Mouse (Mus musculus): ENCODE results near the gene Iqcc. TPM values are rescaled to one million over a fixed set of nuclear protein-coding genes. Genes with fewer than 3 reads are reported as not detected.

Iqcc gene
- polyA plus RNA-seq (2017; shearing (Covaris generic)): 22.2 TPM

GRCm38 (mm10) chr4:129618786-129619691 lies at the start of gene Iqcc:
Iqcc (minus strand) TSS chr4:129619099.

GRCm38 (mm10) chr4:129640638-129641467 lies 22.0 kb upstream of the Iqcc start, which contains the start of gene Txlna:
Txlna (minus strand) TSS chr4:129641065.

DNA sequence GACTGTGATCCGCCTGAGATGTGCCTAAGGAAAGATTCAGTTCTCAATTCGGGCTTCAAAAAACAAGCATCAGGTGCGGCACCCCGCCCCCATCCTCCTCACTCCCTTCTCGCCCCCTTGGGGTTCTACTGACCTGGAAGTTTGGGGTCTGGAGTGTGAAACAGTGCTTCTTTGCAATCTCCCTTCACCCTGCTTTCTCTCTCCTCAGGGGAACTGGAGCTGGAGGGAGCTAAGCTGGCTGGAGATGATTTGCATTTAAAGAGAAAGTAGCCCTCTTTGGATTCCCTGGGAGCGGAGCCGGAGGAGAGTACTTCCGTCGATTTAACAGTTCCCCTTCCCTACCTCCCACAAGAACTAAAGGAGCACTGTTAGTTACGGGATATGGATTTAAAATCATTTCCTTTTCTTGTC lies 4.8 kb upstream of the Iqcc start, which contains the start of gene Ccdc28b:
Gene Ccdc28b, minus strand, starts transcription at position 267 of the 411 bp plus-strand sequence.

GRCm38 (mm10) chr4:129614093-129614492 lies 4.8 kb downstream of the Iqcc start, which contains the start of gene Dcdc2b:
Dcdc2b (minus strand) TSS chr4:129614257.

GRCm38 (mm10) chr4:129600233-129601158 lies 18.4 kb downstream of the Iqcc start, which contains the start of the genes Eif3i and Tmem234:
Eif3i (minus strand) TSS chr4:129600648.
Tmem234 (plus strand) TSS chr4:129600668.

DNA sequence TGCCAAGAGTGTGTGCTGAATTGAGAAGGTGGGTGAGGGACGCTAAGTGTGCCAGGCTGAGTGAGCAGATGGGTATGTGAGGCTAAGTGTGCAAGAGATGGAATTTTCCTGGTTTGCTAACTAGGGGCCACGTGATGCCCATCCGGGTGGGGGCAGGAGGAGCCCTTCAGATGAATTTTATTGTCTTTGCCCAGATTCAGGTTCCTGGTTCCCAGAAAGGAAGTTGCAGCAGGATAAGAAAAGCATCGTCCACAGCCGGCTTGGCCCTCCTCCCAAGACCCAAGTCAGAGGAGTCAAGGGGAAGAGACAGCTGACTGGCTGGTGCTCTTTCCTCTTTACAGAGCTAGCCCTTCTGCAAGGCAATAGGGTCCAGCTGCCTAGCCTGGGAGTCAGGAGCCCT lies 40.4 kb downstream of the Iqcc start, which contains the start of gene Fam167b:
Gene Fam167b, minus strand, starts transcription at position 84 of the 400 bp plus-strand sequence.

GRCm38 (mm10) chr4:129573430-129573829 lies 45.5 kb downstream of the Iqcc start, which contains the start of gene Lck:
Lck (minus strand) TSS chr4:129573641.

Other genes with a start within 250 kb of the Iqcc start
- 4.0 TPM for gene Zbtb8a, start 241.0 kb downstream of the Iqcc start, polyA plus RNA-seq (2017; shearing (Covaris generic))
- not detected for gene Zbtb8b, start 178.2 kb downstream of the Iqcc start, polyA plus RNA-seq (2017; shearing (Covaris generic))
- 83.6 TPM for gene Bsdc1, start 157.5 kb downstream of the Iqcc start, polyA plus RNA-seq (2017; shearing (Covaris generic))
- gene Tssk3, start 128.1 kb downstream of the Iqcc start, polyA plus RNA-seq (2017; shearing (Covaris generic)): not detected
- not detected for gene Fam229a, start 127.9 kb downstream of the Iqcc start, polyA plus RNA-seq (2017; shearing (Covaris generic))
- 39.8 TPM for gene Marcksl1, start 105.5 kb downstream of the Iqcc start, polyA plus RNA-seq (2017; shearing (Covaris generic))
- gene Hdac1, start 76.4 kb downstream of the Iqcc start, polyA plus RNA-seq (2017; shearing (Covaris generic)): 159 TPM
- gene Lck, start 45.5 kb downstream of the Iqcc start, polyA plus RNA-seq (2017; shearing (Covaris generic)): 1,404 TPM
- not detected for gene Fam167b, start 40.5 kb downstream of the Iqcc start, polyA plus RNA-seq (2017; shearing (Covaris generic))
- 188 TPM for gene Eif3i, start 18.5 kb downstream of the Iqcc start, polyA plus RNA-seq (2017; shearing (Covaris generic))
- gene Tmem234, start 18.4 kb downstream of the Iqcc start, polyA plus RNA-seq (2017; shearing (Covaris generic)): 158 TPM
- 1.2 TPM for gene Dcdc2b, start 4.8 kb downstream of the Iqcc start, polyA plus RNA-seq (2017; shearing (Covaris generic))
- gene Ccdc28b, start 4.8 kb upstream of the Iqcc start, polyA plus RNA-seq (2017; shearing (Covaris generic)): 15.7 TPM
- gene Txlna, start 22.0 kb upstream of the Iqcc start, polyA plus RNA-seq (2017; shearing (Covaris generic)): 70.1 TPM
- 24.0 TPM for gene Kpna6, start 53.7 kb upstream of the Iqcc start, polyA plus RNA-seq (2017; shearing (Covaris generic))
- 12.6 TPM for gene Tmem39b, start 77.7 kb upstream of the Iqcc start, polyA plus RNA-seq (2017; shearing (Covaris generic))
- gene Khdrbs1, start 123.2 kb upstream of the Iqcc start, polyA plus RNA-seq (2017; shearing (Covaris generic)): 152 TPM
- 770 TPM for gene Ptp4a2, start 192.1 kb upstream of the Iqcc start, polyA plus RNA-seq (2017; shearing (Covaris generic))